Mouse (Mus musculus): ENCODE results near the gene Itsn1. TPM values are rescaled to one million over a fixed set of nuclear protein-coding genes. Genes with fewer than 3 reads are reported as not detected.
A peak's percentile ranks its signal among the peaks of the same experiment; 100 is the strongest.

The Itsn1 gene
- polyA plus RNA-seq, 2 experiments = 24.8 to 46.6 TPM

- no peak for TF ChIP-seq POLR2A (IDR thresholded peaks at IDR 0.05; ENCODE audit: borderline replicate concordance, extremely low read depth, insufficient read depth, insufficient read length)
- H3K9ac ChIP-seq (ENCODE audit: low read depth, low read length, severe bottlenecking) = no peak overlapping the region
- H3K27me3 ChIP-seq (ENCODE audit: control insufficient read depth, insufficient read depth, low read length) = no peaks in the 10 kb centered on the region
- H3K36me3 ChIP-seq (ENCODE audit: control insufficient read depth, insufficient read depth, low read length) = peaks cover 49% of the 10 kb centered on the region
- H3K4me2 ChIP-seq (replicated peaks; ENCODE audit: low read depth, low read length, severe bottlenecking) = no peak overlapping the region
- no peak overlapping the region for H3K4me3 ChIP-seq (replicated peaks; ENCODE audit: low read length)
- H3K4me1 ChIP-seq (ENCODE audit: control insufficient read depth, insufficient read depth, low read length) = peaks cover 28% of the 10 kb centered on the region
- WGBS = 93% methylated on average over 7 of the region's 7 CpGs
- DNase-seq (ENCODE audit: low spot score) = no peak
- no peaks in the 10 kb centered on the region for H3K9me3 ChIP-seq (ENCODE audit: control insufficient read depth, low read length)
- ATAC-seq (ENCODE audit: low FRiP score, low read depth) = no peak
- no peak overlapping the region for H3K27ac ChIP-seq (replicated peaks; ENCODE audit: low read depth, low read length)
Measured at GRCm38 (mm10) chr16:91858695-91859094, 129.6 kb downstream of the Itsn1 start.

DNA sequence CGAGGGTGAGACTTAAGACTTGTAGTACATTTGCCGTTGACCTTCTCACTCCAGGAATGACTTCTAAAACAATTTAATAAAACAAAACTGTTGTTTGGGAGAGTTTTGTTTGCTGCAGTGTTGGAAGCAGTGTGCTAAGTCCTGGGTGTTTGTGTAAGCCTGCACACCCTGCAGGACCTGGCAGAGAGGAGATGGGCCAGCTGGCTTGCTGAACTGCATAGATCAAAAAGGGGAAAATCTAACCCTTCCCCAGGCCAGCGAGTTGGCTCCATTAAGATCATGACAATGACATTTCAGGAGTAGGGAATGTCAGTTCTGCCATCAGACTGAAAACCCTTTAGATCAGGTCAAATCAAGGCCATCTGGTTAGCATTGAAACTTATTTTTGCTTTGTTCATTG lies 130.1 kb downstream of the Itsn1 start:
- 92% methylated on average over 3 of the region's 3 CpGs for WGBS
- H3K27me3 ChIP-seq (ENCODE audit: control insufficient read depth, insufficient read depth, low read length) = no peaks in the 10 kb centered on the region
- H3K4me3 ChIP-seq (replicated peaks; ENCODE audit: low read length) = no peak overlapping the region
- ATAC-seq (ENCODE audit: low FRiP score, low read depth) = no peak
- H3K9me3 ChIP-seq (ENCODE audit: control insufficient read depth, low read length) = no peaks in the 10 kb centered on the region
- no peak for TF ChIP-seq POLR2A (IDR thresholded peaks at IDR 0.05; ENCODE audit: borderline replicate concordance, extremely low read depth, insufficient read depth, insufficient read length)
- no peak for DNase-seq (ENCODE audit: low spot score)
- peaks cover 49% of the 10 kb centered on the region for H3K36me3 ChIP-seq (ENCODE audit: control insufficient read depth, insufficient read depth, low read length)
- peaks cover 28% of the 10 kb centered on the region for H3K4me1 ChIP-seq (ENCODE audit: control insufficient read depth, insufficient read depth, low read length)
- H3K4me2 ChIP-seq (replicated peaks; ENCODE audit: low read depth, low read length, severe bottlenecking) = no peak overlapping the region
- H3K9ac ChIP-seq (ENCODE audit: low read depth, low read length, severe bottlenecking) = no peak overlapping the region
- H3K27ac ChIP-seq (replicated peaks; ENCODE audit: low read depth, low read length) = no peak overlapping the region

DNA sequence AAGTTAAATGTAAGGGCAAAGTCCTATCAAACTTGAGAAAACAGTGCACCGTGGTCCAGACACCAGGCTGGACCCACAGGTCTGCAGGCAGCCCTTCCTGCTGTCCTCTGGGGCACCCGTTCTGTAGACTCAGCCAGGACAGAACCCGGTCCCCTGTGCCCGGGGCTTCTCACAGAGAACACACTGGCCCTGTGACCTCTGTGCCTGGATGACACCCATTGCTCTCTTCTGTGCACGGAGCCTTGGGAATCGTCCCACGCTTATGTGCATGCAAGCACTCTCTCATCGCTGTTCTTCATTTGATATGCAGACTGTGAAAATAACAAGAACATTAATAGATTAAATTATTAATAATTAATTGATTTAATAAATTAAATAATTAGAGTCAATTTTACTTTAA lies 130.9 kb downstream of the Itsn1 start:
- Histone ChIP-seq H3K9ac (ENCODE audit: low read depth, low read length, severe bottlenecking) (no peak overlapping the region), H3K9me3 (ENCODE audit: control insufficient read depth, low read length) (no peaks in the 10 kb centered on the region), H3K4me3 (replicated peaks; ENCODE audit: low read length) (no peak overlapping the region), H3K27ac (replicated peaks; ENCODE audit: low read depth, low read length) (no peak overlapping the region), H3K36me3 (ENCODE audit: control insufficient read depth, insufficient read depth, low read length) (peaks cover 49% of the 10 kb centered on the region), H3K27me3 (ENCODE audit: control insufficient read depth, insufficient read depth, low read length) (no peaks in the 10 kb centered on the region), H3K4me2 (replicated peaks; ENCODE audit: low read depth, low read length, severe bottlenecking) (no peak overlapping the region), H3K4me1 (ENCODE audit: control insufficient read depth, insufficient read depth, low read length) (peaks cover 28% of the 10 kb centered on the region)
- ATAC-seq (ENCODE audit: low FRiP score, low read depth) = no peak
- no peak for TF ChIP-seq POLR2A (IDR thresholded peaks at IDR 0.05; ENCODE audit: borderline replicate concordance, extremely low read depth, insufficient read depth, insufficient read length)
- WGBS = 86% methylated on average over 8 of the region's 8 CpGs
- no peak for DNase-seq (ENCODE audit: low spot score)

GRCm38 (mm10) chr16:91860471-91861125 lies 131.5 kb downstream of the Itsn1 start:
- Histone ChIP-seq H3K27me3 (ENCODE audit: control insufficient read depth, insufficient read depth, low read length) (no peaks in the 10 kb centered on the region), H3K9ac (ENCODE audit: low read depth, low read length, severe bottlenecking) (no peak overlapping the region), H3K9me3 (ENCODE audit: control insufficient read depth, low read length) (no peaks in the 10 kb centered on the region), H3K36me3 (ENCODE audit: control insufficient read depth, insufficient read depth, low read length) (peaks cover 51% of the 10 kb centered on the region), H3K27ac (replicated peaks; ENCODE audit: low read depth, low read length) (peak overlapping the region; percentile 61), H3K4me1 (ENCODE audit: control insufficient read depth, insufficient read depth, low read length) (peaks cover 28% of the 10 kb centered on the region), H3K4me3 (replicated peaks; ENCODE audit: low read length) (no peak overlapping the region), H3K4me2 (replicated peaks; ENCODE audit: low read depth, low read length, severe bottlenecking) (0 out of 2 replicates have a peak overlapping the region, but pooled peaks have one; percentile 1)
- TF ChIP-seq POLR2A (IDR thresholded peaks at IDR 0.05; ENCODE audit: borderline replicate concordance, extremely low read depth, insufficient read depth, insufficient read length) = no peak
- WGBS = 42% methylated on average over 14 of the region's 14 CpGs
- ATAC-seq (ENCODE audit: low FRiP score, low read depth) (peak; percentile 60), DNase-seq (ENCODE audit: low spot score) (peak; percentile 62)

- Histone ChIP-seq H3K4me2 (replicated peaks; ENCODE audit: low read depth, low read length, severe bottlenecking) (no peak overlapping the region), H3K36me3 (ENCODE audit: control insufficient read depth, insufficient read depth, low read length) (peaks cover 52% of the 10 kb centered on the region), H3K4me1 (ENCODE audit: control insufficient read depth, insufficient read depth, low read length) (peaks cover 28% of the 10 kb centered on the region), H3K4me3 (replicated peaks; ENCODE audit: low read length) (no peak overlapping the region), H3K27ac (replicated peaks; ENCODE audit: low read depth, low read length) (peak overlapping the region; percentile 61), H3K9ac (ENCODE audit: low read depth, low read length, severe bottlenecking) (no peak overlapping the region), H3K27me3 (ENCODE audit: control insufficient read depth, insufficient read depth, low read length) (no peaks in the 10 kb centered on the region), H3K9me3 (ENCODE audit: control insufficient read depth, low read length) (no peaks in the 10 kb centered on the region)
- no peak for ATAC-seq (ENCODE audit: low FRiP score, low read depth)
- DNase-seq (ENCODE audit: low spot score) = no peak
- TF ChIP-seq POLR2A (IDR thresholded peaks at IDR 0.05; ENCODE audit: borderline replicate concordance, extremely low read depth, insufficient read depth, insufficient read length) = no peak
- WGBS = 56% methylated on average over 6 of the region's 6 CpGs
Measured at GRCm38 (mm10) chr16:91861784-91862371, 132.8 kb downstream of the Itsn1 start.
